Mouse (Mus musculus): ENCODE data around the gene BC049352. TPM values are rescaled to one million over a fixed set of nuclear protein-coding genes. Genes with fewer than 3 reads are reported as not detected.

The BC049352 gene
- polyA plus RNA-seq, 1 experiment from 2014 or later, result not detected

DNA sequence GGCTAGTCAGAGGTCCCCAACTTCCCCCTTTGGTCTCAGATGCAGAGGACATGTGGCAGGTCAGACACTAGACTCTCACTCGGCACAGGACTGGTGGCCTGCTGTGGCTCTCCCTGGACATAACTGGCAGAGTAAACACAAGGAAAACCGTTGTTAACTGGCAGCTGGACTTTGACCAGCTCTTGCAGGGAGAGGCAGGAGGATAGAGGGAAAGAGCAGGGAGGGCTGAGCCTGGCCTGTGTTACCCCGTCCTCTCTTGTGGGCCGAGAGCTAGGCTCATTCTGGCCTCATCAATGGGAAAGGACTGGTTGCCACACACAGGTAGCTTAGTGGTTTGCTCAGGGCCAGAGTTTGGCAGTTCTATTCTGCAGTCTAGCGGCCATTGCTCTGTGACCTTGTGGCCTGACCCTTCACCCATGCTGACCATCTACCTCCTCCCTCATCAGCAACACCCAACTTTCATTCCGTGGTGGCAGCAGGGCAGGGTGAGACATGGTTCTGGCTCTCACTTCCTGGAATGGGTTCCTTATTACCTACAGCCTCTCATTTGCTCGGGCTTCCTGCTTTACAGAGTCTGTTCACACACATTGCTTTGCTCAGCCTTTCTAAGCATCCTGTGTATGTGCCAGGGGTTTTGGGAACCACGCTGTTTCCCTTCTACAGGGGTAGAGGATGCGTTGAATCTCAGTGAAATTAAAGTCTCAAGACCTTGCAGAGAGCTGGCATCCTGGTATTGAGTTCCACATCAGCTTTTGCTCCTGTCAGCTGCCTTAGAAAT, 20.4 kb downstream of the BC049352 start:
- Histone ChIP-seq H3K36me3 (ENCODE audit: control insufficient read depth, insufficient read depth, low read length) (no peaks in the 10 kb centered on the region), H3K4me3 (ENCODE audit: low read depth, low read length) (no peak overlapping the region), H3K9me3 (replicated peaks; ENCODE audit: control insufficient read depth, low read length) (no peaks in the 10 kb centered on the region), H3K4me2 (ENCODE audit: low read length) (no peak overlapping the region), H3K27me3 (replicated peaks; ENCODE audit: control insufficient read depth, insufficient read depth, low read length) (no peaks in the 10 kb centered on the region), H3K9ac (ENCODE audit: low read length) (no peak overlapping the region), H3K27ac (ENCODE audit: low read depth, low read length) (no peak overlapping the region), H3K4me1 (ENCODE audit: control insufficient read depth, insufficient read depth, low read length) (no peaks in the 10 kb centered on the region)
- no peak for DNase-seq (ENCODE audit: low spot score)
- WGBS, result 79% methylated on average over 9 of the region's 9 CpGs
- no peak for ATAC-seq

DNA sequence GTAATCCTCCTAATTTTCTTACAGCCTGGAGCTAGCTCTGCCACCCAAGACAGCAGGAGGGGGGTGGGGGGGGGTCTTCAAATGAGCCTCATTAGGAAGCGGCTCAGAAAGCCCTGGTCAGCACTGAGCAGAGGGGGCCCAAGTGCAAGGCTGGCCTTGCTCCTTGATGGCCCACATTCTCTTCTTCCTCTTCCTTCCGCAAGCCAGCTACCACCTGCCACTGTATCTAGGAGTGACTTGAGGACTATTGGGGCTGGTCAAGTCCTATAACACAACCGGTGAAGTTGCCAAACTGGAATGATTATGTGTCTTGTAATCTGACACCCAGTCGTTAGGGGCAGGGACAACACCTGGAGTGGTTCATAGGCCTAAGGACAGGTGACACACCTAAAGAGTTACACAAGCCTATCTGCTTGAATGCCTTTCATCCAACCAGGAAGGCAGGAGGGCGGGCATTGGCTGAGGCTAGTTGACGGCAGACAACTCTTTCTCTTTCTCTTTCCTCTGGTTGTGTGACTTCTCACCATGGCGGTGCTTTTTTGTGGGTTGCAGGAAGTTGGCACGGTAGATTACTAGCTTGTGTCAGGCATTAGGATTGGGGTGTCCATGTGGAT, 22.1 kb downstream of the BC049352 start, which contains the start of gene Tmprss4:
TSS of gene Tmprss4 (minus strand) at position 296 of the 614 bp plus-strand sequence.
- Histone ChIP-seq H3K4me3 (ENCODE audit: low read depth, low read length) (no peak within 1 kb of the TSS), H3K27me3 (replicated peaks; ENCODE audit: control insufficient read depth, insufficient read depth, low read length) (no peaks in the 10 kb centered on the region), H3K36me3 (ENCODE audit: control insufficient read depth, insufficient read depth, low read length) (no peaks in the 10 kb centered on the region), H3K27ac (ENCODE audit: low read depth, low read length) (no peak within 1 kb of the TSS), H3K4me2 (ENCODE audit: low read length) (no peak within 1 kb of the TSS), H3K9me3 (replicated peaks; ENCODE audit: control insufficient read depth, low read length) (no peaks in the 10 kb centered on the region), H3K4me1 (ENCODE audit: control insufficient read depth, insufficient read depth, low read length) (no peaks in the 10 kb centered on the region), H3K9ac (ENCODE audit: low read length) (no peak within 1 kb of the TSS)
- no peak for DNase-seq (ENCODE audit: low spot score)
- no peak for ATAC-seq
- 78% methylated on average over 8 of the region's 8 CpGs for WGBS

DNA sequence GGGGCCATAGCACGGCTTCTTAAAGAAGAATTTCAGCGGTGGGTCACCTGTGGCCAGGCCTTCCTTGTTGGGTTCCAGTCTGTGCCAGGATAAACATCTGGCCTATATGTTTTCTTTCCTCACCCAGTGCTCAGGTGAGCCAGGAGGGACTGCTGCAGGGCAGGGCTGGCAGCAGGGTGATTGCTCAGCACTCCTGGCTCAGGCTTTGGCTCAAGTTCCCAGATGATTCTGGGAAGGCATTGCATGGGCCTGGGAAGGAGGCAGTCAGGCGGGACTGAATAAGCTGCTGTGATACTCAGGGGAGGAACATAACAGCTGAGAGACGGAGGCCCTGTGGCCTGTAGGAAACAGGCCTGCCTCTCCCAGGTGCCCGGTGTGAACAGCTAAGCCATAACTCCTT, 23.3 kb downstream of the BC049352 start:
- Histone ChIP-seq H3K9ac (ENCODE audit: low read length) (no peak overlapping the region), H3K27me3 (replicated peaks; ENCODE audit: control insufficient read depth, insufficient read depth, low read length) (no peaks in the 10 kb centered on the region), H3K4me3 (ENCODE audit: low read depth, low read length) (no peak overlapping the region), H3K36me3 (ENCODE audit: control insufficient read depth, insufficient read depth, low read length) (no peaks in the 10 kb centered on the region), H3K27ac (ENCODE audit: low read depth, low read length) (no peak overlapping the region), H3K4me1 (ENCODE audit: control insufficient read depth, insufficient read depth, low read length) (no peaks in the 10 kb centered on the region), H3K4me2 (ENCODE audit: low read length) (no peak overlapping the region), H3K9me3 (replicated peaks; ENCODE audit: control insufficient read depth, low read length) (no peaks in the 10 kb centered on the region)
- WGBS, result 76% methylated on average over 5 of the region's 5 CpGs
- ATAC-seq (no peak), DNase-seq (ENCODE audit: low spot score) (no peak)

DNA sequence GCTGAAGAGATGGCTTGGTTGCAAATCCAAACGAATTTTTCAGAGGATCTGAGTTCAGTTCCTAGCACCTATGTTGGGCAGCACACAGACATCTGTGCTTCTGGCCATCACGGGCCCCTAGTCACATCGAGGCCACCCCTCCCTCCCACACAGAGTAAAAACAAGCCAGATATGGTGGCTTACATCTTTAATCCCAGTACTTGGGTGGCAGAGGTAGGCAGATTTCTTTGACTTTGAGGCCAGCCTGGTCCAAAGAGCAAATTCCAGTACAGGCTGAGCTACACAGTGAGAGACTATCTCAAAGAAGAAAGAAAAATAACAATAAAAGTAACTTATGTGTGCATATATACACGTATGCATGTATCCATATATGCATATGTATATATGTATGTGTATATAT, 24.3 kb downstream of the BC049352 start:
- WGBS, result 70% methylated on average over 4 of the region's 4 CpGs

DNA sequence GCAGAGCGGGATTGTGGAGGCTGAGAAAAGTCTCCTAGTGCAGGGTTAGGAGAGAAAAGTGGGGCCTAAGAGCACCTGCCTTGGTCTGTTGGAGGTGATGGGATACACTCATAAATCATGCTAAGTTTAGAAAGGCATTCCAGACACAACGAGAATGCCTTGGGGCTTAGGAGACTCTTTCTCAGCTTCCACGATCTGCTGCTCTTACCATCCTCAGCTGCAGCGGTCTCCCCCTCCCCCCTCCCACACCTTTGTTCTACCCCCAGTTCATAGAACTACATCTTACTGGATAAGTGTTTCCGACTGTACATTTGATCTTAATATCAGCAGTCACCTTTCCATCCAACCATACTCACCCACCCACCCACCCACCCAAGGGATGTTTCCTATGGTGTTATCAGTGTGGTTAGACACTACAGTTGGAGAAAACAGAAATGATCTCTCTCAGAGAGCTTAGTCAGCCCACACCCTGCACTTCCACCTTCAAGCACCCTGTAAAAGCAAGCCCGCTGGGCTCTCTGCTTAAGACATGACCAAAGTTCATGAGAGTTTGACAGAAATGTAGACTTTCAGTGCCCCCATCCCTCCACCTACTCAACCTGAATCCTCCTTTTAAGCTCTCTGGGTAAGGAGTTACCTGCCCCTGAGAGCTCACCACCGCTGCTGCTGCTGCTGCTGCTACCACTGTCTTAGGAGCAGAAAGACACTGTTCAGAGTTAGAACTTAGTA, 25.4 kb downstream of the BC049352 start:
- 84% methylated on average over 7 of the region's 7 CpGs for WGBS
- Histone ChIP-seq H3K4me2 (ENCODE audit: low read length) (no peak overlapping the region), H3K9ac (ENCODE audit: low read length) (no peak overlapping the region), H3K36me3 (ENCODE audit: control insufficient read depth, insufficient read depth, low read length) (no peaks in the 10 kb centered on the region), H3K4me1 (ENCODE audit: control insufficient read depth, insufficient read depth, low read length) (no peaks in the 10 kb centered on the region), H3K4me3 (ENCODE audit: low read depth, low read length) (no peak overlapping the region), H3K27ac (ENCODE audit: low read depth, low read length) (no peak overlapping the region), H3K9me3 (replicated peaks; ENCODE audit: control insufficient read depth, low read length) (no peaks in the 10 kb centered on the region), H3K27me3 (replicated peaks; ENCODE audit: control insufficient read depth, insufficient read depth, low read length) (no peaks in the 10 kb centered on the region)
- ATAC-seq (no peak), DNase-seq (ENCODE audit: low spot score) (no peak)

More for the DNA sequence above, 24.3 kb downstream of the BC049352 start:
- Histone ChIP-seq H3K27ac (ENCODE audit: low read depth, low read length) (no peak overlapping the region), H3K4me2 (ENCODE audit: low read length) (no peak overlapping the region), H3K4me3 (ENCODE audit: low read depth, low read length) (no peak overlapping the region), H3K9ac (ENCODE audit: low read length) (no peak overlapping the region), H3K36me3 (ENCODE audit: control insufficient read depth, insufficient read depth, low read length) (no peaks in the 10 kb centered on the region), H3K9me3 (replicated peaks; ENCODE audit: control insufficient read depth, low read length) (no peaks in the 10 kb centered on the region), H3K27me3 (replicated peaks; ENCODE audit: control insufficient read depth, insufficient read depth, low read length) (no peaks in the 10 kb centered on the region), H3K4me1 (ENCODE audit: control insufficient read depth, insufficient read depth, low read length) (no peaks in the 10 kb centered on the region)
- ATAC-seq (no peak), DNase-seq (ENCODE audit: low spot score) (no peak)

DNA sequence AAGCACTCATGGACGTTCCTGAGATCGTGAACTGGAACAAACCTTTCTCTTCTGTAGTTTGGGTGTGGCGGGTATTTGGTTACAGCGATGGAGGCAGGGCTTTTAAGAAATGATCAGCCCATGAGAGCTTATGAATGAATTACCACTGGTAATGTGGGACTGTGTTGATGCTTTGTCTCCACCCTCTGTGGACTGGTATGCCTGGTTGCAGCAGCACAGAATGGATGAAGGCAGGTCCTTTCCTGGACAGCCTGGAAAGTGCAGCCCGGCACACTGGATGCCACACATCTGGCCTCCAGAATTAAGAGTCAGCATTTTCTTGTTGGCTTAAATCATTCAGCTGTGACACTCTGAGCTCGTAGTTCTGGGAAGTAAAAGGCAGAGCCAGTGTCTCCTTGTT, 30.2 kb downstream of the BC049352 start:
- Histone ChIP-seq H3K4me2 (ENCODE audit: low read length) (no peak overlapping the region), H3K4me1 (ENCODE audit: control insufficient read depth, insufficient read depth, low read length) (no peaks in the 10 kb centered on the region), H3K9ac (ENCODE audit: low read length) (no peak overlapping the region), H3K27me3 (replicated peaks; ENCODE audit: control insufficient read depth, insufficient read depth, low read length) (no peaks in the 10 kb centered on the region), H3K27ac (ENCODE audit: low read depth, low read length) (no peak overlapping the region), H3K4me3 (ENCODE audit: low read depth, low read length) (no peak overlapping the region), H3K36me3 (ENCODE audit: control insufficient read depth, insufficient read depth, low read length) (no peaks in the 10 kb centered on the region), H3K9me3 (replicated peaks; ENCODE audit: control insufficient read depth, low read length) (no peaks in the 10 kb centered on the region)
- ATAC-seq (no peak), DNase-seq (ENCODE audit: low spot score) (no peak)
- 76% methylated on average over 6 of the region's 6 CpGs for WGBS

DNA sequence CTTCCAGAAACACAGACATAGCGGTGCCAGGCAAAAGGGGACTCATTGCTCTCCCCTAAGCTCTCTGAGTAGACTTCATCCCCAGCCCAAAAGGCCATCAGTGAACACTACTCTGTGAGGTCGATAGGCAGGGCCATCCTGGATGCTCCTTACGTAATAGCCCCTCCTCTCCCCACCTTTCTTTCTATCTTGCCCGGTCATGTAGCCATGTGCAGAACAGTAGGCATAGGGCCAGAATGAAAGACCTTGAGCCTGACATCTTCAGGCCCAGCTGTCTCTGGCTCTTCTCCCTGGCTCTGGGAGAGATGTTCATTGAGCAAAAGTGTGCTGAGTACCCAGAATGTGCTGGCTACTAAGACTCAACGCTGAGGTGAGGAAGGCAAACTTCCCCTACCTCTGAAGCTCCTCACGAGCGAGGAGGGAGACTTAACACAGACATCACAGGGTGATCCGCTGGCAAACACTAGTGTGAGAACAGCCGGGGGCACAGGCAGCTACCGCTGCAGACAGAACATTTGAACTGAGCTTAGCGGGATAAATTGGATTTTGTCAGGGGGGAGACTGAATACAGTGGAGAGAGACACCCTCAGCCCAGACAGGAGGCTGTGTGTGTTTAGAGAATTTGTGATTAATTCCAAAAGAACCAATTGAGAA, 33.8 kb downstream of the BC049352 start:
- H3K4me2 ChIP-seq (ENCODE audit: low read length), result no peak overlapping the region
- H3K9me3 ChIP-seq (replicated peaks; ENCODE audit: control insufficient read depth, low read length), result no peaks in the 10 kb centered on the region
- DNase-seq (ENCODE audit: low spot score) (no peak), ATAC-seq (no peak)
- no peak overlapping the region for H3K27ac ChIP-seq (ENCODE audit: low read depth, low read length)
- 71% methylated on average over 11 of the region's 11 CpGs for WGBS
- no peak overlapping the region for H3K4me3 ChIP-seq (ENCODE audit: low read depth, low read length)
- no peaks in the 10 kb centered on the region for H3K27me3 ChIP-seq (replicated peaks; ENCODE audit: control insufficient read depth, insufficient read depth, low read length)
- no peaks in the 10 kb centered on the region for H3K36me3 ChIP-seq (ENCODE audit: control insufficient read depth, insufficient read depth, low read length)
- H3K4me1 ChIP-seq (ENCODE audit: control insufficient read depth, insufficient read depth, low read length), result no peaks in the 10 kb centered on the region
- no peak overlapping the region for H3K9ac ChIP-seq (ENCODE audit: low read length)

DNA sequence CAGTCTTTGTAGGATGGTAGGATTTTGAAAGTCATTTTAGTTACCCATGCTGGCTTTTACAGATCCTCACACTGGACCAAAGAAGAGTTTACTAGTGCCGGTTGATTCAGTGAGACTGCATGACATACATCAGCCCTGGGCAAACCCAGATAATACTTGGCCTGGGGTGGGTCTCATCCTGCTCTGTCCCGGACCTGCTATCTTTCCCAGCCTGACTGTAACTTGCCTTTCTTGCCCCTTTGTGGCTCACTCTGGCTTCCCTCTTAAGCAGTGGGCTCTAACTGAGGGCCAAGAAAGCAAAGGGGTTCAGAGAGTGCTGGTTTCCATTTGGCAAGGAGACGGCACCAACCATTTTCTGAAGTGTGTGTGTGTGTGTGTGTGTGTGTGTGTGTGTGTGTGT, 37.8 kb downstream of the BC049352 start:
- no peaks in the 10 kb centered on the region for H3K36me3 ChIP-seq (ENCODE audit: control insufficient read depth, insufficient read depth, low read length)
- no peaks in the 10 kb centered on the region for H3K4me1 ChIP-seq (ENCODE audit: control insufficient read depth, insufficient read depth, low read length)
- H3K4me3 ChIP-seq (ENCODE audit: low read depth, low read length), result no peak overlapping the region
- no peak overlapping the region for H3K4me2 ChIP-seq (ENCODE audit: low read length)
- no peak overlapping the region for H3K27ac ChIP-seq (ENCODE audit: low read depth, low read length)
- no peak overlapping the region for H3K9ac ChIP-seq (ENCODE audit: low read length)
- ATAC-seq, result no peak
- H3K9me3 ChIP-seq (replicated peaks; ENCODE audit: control insufficient read depth, low read length), result no peaks in the 10 kb centered on the region
- WGBS, result 88% methylated on average over 3 of the region's 3 CpGs
- no peak for DNase-seq (ENCODE audit: low spot score)
- no peaks in the 10 kb centered on the region for H3K27me3 ChIP-seq (replicated peaks; ENCODE audit: control insufficient read depth, insufficient read depth, low read length)
